Mouse (Mus musculus) spleen, adult 2 months (tissue): Measurements from ENCODE around the gene Etl4.

ENCODE experiments used
- CTCF ChIP-seq: fragments of 200-500 bp; IDR thresholded peaks from 2 replicates; pipeline ENCODE4 v1.5.1; 2011; ENCODE audit warnings: mild to moderate bottlenecking, inconsistent platforms; ENCODE audit not compliant: insufficient read depth, insufficient read length, insufficient replicate concordance; ENCODE audit errors: extremely low read depth
- POLR2A ChIP-seq: fragments of 200-500 bp; IDR thresholded peaks from 2 replicates; pipeline ENCODE4 v1.6.1; 2011; ENCODE audit warnings: low read depth, low read length, inconsistent platforms

DNA sequence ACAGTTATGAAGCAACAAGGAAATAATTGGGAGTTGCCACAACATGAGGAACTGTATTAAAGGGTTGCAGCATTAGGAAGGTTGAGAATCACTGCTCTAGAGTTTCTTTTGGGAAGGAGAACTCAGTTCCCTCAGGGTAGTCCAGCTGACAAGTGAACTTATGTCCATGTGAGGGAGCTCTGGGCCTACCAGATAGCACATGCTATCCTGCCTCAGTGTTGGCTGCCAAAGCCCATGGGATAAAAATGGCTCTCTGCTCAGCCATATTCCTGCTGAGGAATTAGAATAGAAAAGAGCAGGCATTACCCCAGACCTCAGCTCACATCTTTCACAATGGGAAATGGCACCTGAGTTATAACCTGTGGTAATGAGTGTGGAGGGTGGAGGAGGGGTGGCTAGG, 916.7 kb downstream of the Etl4 start:
- no peak for TF ChIP-seq POLR2A
- TF ChIP-seq CTCF: no peak
